Mouse (Mus musculus): ENCODE results near the gene Gabrd. TPM values are rescaled to one million over a fixed set of nuclear protein-coding genes. Genes with fewer than 3 reads are reported as not detected.

Gabrd gene
- total RNA-seq, 2 experiments from 2014 or later = not detected

- DNase-seq = no peak
These were observed 54.3 kb downstream of the Gabrd start for GRCm38 (mm10) chr4:155343415-155344298.

- no peak for DNase-seq
These were observed 61.4 kb downstream of the Gabrd start for GRCm38 (mm10) chr4:155336284-155337050.

Other genes starting within 250 kb of the Gabrd start
- 10 to 100 TPM; 93.8 to 98.1 TPM for gene Ski, start 175.5 kb downstream of the Gabrd start, total RNA-seq (2021)
- 10 to 100 TPM; 31.7 to 31.9 TPM for gene Faap20, start 148.3 kb downstream of the Gabrd start, total RNA-seq (2021)
- 1 to 10 TPM; 2.0 to 2.1 TPM for gene Prkcz, start 36.8 kb downstream of the Gabrd start, total RNA-seq (2021)
- under 1 TPM; 0.25 to 0.33 TPM for gene Cfap74, start 11.1 kb upstream of the Gabrd start, total RNA-seq (2021)
- gene Tmem52, start 71.0 kb upstream of the Gabrd start, total RNA-seq (2021) = not detected
- gene Gnb1, start 93.2 kb upstream of the Gabrd start, total RNA-seq (2021) = 100 to 1,000 TPM; 386 to 391 TPM
- gene Nadk, start 164.3 kb upstream of the Gabrd start, total RNA-seq (2021) = 10 to 100 TPM; 33.6 to 36.3 TPM
- gene Slc35e2, start 203.3 kb upstream of the Gabrd start, total RNA-seq (2021) = 10 to 100 TPM; 15.6 to 16.5 TPM
- 10 to 100 TPM; 30.1 to 32.3 TPM for gene Cdk11b, start 226.7 kb upstream of the Gabrd start, total RNA-seq (2021)
- not detected for gene Gm10563, start 247.3 kb upstream of the Gabrd start, total RNA-seq (2021)

All from heart, postnatal 4 days (tissue).